Mouse (Mus musculus) forebrain, embryonic 13.5 days (tissue): Measurements from ENCODE around the gene Zmiz1. TPM values are rescaled to one million over a fixed set of nuclear protein-coding genes. Genes with fewer than 3 reads are reported as not detected.

Experiments
- ATAC-seq: fragments of 200-750 bp; cut with Nextera tagmentation; 2 replicates; pipeline ENCODE4 v1.8.0; 2017
- H3K27ac ChIP-seq: fragments of 300-500 bp; sonication (generic); 2 replicates; pipeline ENCODE4 v1.5.1; 2015; ENCODE audit warnings: inconsistent platforms, mild to moderate bottlenecking, moderate library complexity
- H3K27me3 ChIP-seq: fragments of 300-500 bp; sonication (generic); 2 replicates; pipeline ENCODE4 v1.6.1; 2015; ENCODE audit warnings: mild to moderate bottlenecking, inconsistent platforms
- H3K36me3 ChIP-seq: fragments of 300-500 bp; sonication (generic); 2 replicates; pipeline ENCODE4 v1.6.1; 2015; ENCODE audit warnings: mild to moderate bottlenecking, inconsistent platforms; ENCODE audit not compliant: poor library complexity, severe bottlenecking
- H3K4me1 ChIP-seq: fragments of 300-500 bp; sonication (generic); 2 replicates; pipeline ENCODE4 v1.6.1; 2015; ENCODE audit warnings: inconsistent platforms
- H3K4me2 ChIP-seq: fragments of 300-500 bp; sonication (generic); 2 replicates; pipeline ENCODE4 v1.6.1; 2015; ENCODE audit warnings: inconsistent platforms, mild to moderate bottlenecking, moderate library complexity
- H3K4me3 ChIP-seq: fragments of 300-500 bp; sonication (generic); 2 replicates; pipeline ENCODE4 v1.5.1; 2015; ENCODE audit warnings: mild to moderate bottlenecking, inconsistent platforms
- H3K9ac ChIP-seq: fragments of 300-500 bp; sonication (generic); 2 replicates; pipeline ENCODE4 v1.6.1; 2015; ENCODE audit warnings: mild to moderate bottlenecking, inconsistent platforms
- H3K9me3 ChIP-seq: fragments of 300-500 bp; sonication (generic); replicated peaks from 2 replicates; pipeline ENCODE4 v1.6.1; 2016; ENCODE audit warnings: inconsistent platforms
- WGBS: fragments of 180-500 bp; shearing (Covaris S2); methylation state at CpG from one replicate; pipeline ENCODE4 v1.1.7; 2015; 5-methylcytosine and 5-hydroxymethylcytosine counted together
- polyA plus RNA-seq: library from polyadenylated mRNA; unstranded; fragments of >200 nt; fragmentation: Nextera tagmentation; extraction: Ambion mirVana; gene quantifications from 2 replicates; pipeline ENCODE4 v1.2.1, GENCODE M21; 2015

Gene Zmiz1
- polyA plus RNA-seq, 1 experiment from 2014 or later = 57.2 TPM

DNA sequence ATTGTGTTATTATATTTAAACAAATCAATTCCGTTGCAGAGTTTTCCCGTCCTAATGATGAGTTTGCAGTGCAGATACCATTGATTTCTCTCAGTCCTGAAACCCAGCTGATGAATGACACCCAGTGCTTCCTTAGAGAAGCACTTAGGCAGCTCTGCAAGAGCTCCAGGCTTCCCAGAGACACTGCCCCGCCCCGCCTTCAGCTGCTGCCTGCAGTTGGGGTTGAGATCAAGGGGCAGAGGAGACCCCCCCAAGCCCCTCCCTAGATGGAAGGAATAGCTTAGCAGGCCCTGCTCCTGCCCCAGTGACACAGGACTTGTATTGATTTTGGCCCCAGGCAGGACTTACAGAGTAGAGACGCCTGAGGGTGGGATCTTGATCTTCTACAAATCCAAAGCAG, 53.0 kb downstream of the Zmiz1 start:
- Histone ChIP-seq H3K4me3 (no peak overlapping the region), H3K27ac (peak overlapping the region; percentile 75), H3K4me2 (no peak overlapping the region), H3K9me3 (no peaks in the 10 kb centered on the region), H3K9ac (no peak overlapping the region), H3K27me3 (no peaks in the 10 kb centered on the region), H3K36me3 (peaks cover 57% of the 10 kb centered on the region), H3K4me1 (peaks cover 77% of the 10 kb centered on the region)
- no peak for ATAC-seq
- whole genome bisulfite sequencing = 36% methylated on average over 5 of the region's 5 CpGs

DNA sequence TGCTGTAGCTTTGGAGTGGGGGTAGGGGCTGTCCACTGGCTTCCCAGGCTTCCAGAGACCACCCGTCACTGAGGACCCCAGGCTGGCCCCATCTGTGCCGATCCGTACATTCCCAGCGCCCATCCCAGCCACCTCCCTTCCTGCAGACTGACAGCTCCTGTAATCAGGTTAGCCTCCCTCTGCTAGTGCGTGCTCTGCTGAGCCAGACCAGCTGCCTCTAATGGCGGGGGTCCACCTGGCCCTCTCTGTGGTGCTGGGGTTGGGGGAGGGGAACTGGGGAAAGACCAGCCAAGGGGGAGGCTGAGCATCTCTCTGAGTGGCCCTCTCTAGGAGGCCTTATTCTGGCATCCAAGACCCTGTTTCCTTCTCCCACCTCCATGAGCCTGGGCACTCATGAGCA, 53.8 kb downstream of the Zmiz1 start:
- H3K4me1 ChIP-seq = peaks cover 81% of the 10 kb centered on the region
- no peaks in the 10 kb centered on the region for H3K9me3 ChIP-seq
- H3K27me3 ChIP-seq = no peaks in the 10 kb centered on the region
- 37% methylated on average over 6 of the region's 6 CpGs for WGBS
- ATAC-seq = peak; percentile 62
- H3K4me3 ChIP-seq = no peak overlapping the region
- no peak overlapping the region for H3K9ac ChIP-seq
- H3K27ac ChIP-seq = peak overlapping the region; percentile 75
- no peak overlapping the region for H3K4me2 ChIP-seq
- peaks cover 48% of the 10 kb centered on the region for H3K36me3 ChIP-seq

GRCm38 (mm10) chr14:25513496-25513895, 54.5 kb downstream of the Zmiz1 start:
- H3K4me2 ChIP-seq = no peak overlapping the region
- WGBS = 57% methylated on average over 8 of the region's 8 CpGs
- H3K9me3 ChIP-seq = no peaks in the 10 kb centered on the region
- ATAC-seq = no peak
- H3K9ac ChIP-seq = peak overlapping the region; percentile 16; the same call in 1 of the 2 replicates
- H3K36me3 ChIP-seq = peaks cover 47% of the 10 kb centered on the region
- H3K4me1 ChIP-seq = peaks cover 82% of the 10 kb centered on the region
- no peak overlapping the region for H3K4me3 ChIP-seq
- no peaks in the 10 kb centered on the region for H3K27me3 ChIP-seq
- peak overlapping the region; percentile 75 for H3K27ac ChIP-seq

- Histone ChIP-seq H3K9ac (no peak overlapping the region), H3K4me1 (peaks cover 86% of the 10 kb centered on the region), H3K27ac (peak overlapping the region; percentile 48), H3K4me2 (no peak overlapping the region), H3K4me3 (no peak overlapping the region), H3K27me3 (no peaks in the 10 kb centered on the region), H3K36me3 (peaks cover 37% of the 10 kb centered on the region), H3K9me3 (no peaks in the 10 kb centered on the region)
- WGBS = 81% methylated on average over 2 of the region's 2 CpGs
- no peak for ATAC-seq
Measured at GRCm38 (mm10) chr14:25514943-25515512, 56.0 kb downstream of the Zmiz1 start.

- peaks cover 86% of the 10 kb centered on the region for H3K4me1 ChIP-seq
- H3K36me3 ChIP-seq = peaks cover 28% of the 10 kb centered on the region
- H3K4me3 ChIP-seq = no peak overlapping the region
- ATAC-seq = no peak
- WGBS = 52% methylated on average over 9 of the region's 9 CpGs
- H3K9ac ChIP-seq = no peak overlapping the region
- H3K27me3 ChIP-seq = no peaks in the 10 kb centered on the region
- no peak overlapping the region for H3K4me2 ChIP-seq
- H3K9me3 ChIP-seq = no peaks in the 10 kb centered on the region
- H3K27ac ChIP-seq = peak overlapping the region; percentile 48
Measured at GRCm38 (mm10) chr14:25515924-25516323, 56.9 kb downstream of the Zmiz1 start.

GRCm38 (mm10) chr14:25516640-25517591, 57.9 kb downstream of the Zmiz1 start:
- no peak overlapping the region for H3K4me2 ChIP-seq
- peaks cover 86% of the 10 kb centered on the region for H3K4me1 ChIP-seq
- ATAC-seq = no peak
- 63% methylated on average over 13 of the region's 13 CpGs for WGBS
- no peak overlapping the region for H3K9ac ChIP-seq
- no peaks in the 10 kb centered on the region for H3K27me3 ChIP-seq
- no peak overlapping the region; the same call in 1 of the 2 replicates for H3K27ac ChIP-seq
- H3K9me3 ChIP-seq = no peaks in the 10 kb centered on the region
- H3K36me3 ChIP-seq = peaks cover 21% of the 10 kb centered on the region
- no peak overlapping the region for H3K4me3 ChIP-seq

DNA sequence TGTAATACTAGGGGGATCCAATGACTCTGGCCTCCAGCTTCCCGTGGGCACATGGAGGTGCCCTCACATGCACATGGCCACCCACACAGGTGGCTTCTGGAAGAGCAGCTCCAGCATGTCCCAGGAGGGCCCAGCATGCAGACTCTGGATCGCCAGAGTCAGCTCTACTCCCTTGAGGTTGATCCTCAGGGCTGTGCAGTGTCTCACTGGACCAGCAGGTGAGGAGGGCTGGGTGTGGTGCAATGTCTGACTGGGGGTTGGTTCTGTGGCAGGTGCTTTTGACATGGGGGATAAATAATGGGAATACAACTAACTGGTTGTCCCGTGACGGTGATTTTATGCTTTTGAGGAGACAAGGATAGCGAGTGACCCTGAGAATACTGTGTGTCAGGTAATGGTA, 59.7 kb downstream of the Zmiz1 start:
- Histone ChIP-seq H3K9me3 (no peaks in the 10 kb centered on the region), H3K4me1 (peaks cover 83% of the 10 kb centered on the region), H3K4me3 (no peak overlapping the region), H3K27me3 (no peaks in the 10 kb centered on the region), H3K4me2 (no peak overlapping the region), H3K27ac (no peak overlapping the region), H3K9ac (no peak overlapping the region), H3K36me3 (peaks cover 21% of the 10 kb centered on the region)
- no peak for ATAC-seq
- WGBS = 85% methylated on average over 5 of the region's 5 CpGs

DNA sequence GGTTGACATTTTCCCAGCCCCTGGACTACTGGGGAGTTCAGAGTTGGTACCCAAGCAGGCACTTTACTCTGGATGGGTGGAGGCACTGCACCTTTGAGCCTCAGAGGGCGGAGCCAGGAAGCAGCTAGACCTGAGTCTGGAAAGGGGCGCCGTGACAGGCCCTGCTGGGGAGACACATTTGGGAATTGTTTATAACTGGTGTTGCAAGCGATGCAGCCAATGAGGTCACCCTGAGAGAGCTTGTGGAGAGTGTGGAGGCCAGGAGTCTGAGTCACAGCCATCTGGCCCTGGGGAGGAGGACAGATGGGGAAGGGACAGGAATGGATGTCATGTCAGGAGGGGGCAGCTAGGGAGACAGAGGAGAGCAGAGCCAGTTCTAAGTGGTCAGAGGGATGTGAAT, 60.7 kb downstream of the Zmiz1 start:
- H3K27me3 ChIP-seq = no peaks in the 10 kb centered on the region
- no peak overlapping the region for H3K4me2 ChIP-seq
- ATAC-seq = 0 out of 2 replicates have a peak, but pooled peaks have one; percentile 11
- H3K4me3 ChIP-seq = no peak overlapping the region
- peaks cover 29% of the 10 kb centered on the region for H3K36me3 ChIP-seq
- no peaks in the 10 kb centered on the region for H3K9me3 ChIP-seq
- 66% methylated on average over 4 of the region's 4 CpGs for WGBS
- peak overlapping the region; percentile 27; the same call in 1 of the 2 replicates for H3K9ac ChIP-seq
- H3K4me1 ChIP-seq = peaks cover 79% of the 10 kb centered on the region
- peak overlapping the region; percentile 54 for H3K27ac ChIP-seq

- no peaks in the 10 kb centered on the region for H3K9me3 ChIP-seq
- peaks cover 70% of the 10 kb centered on the region for H3K4me1 ChIP-seq
- WGBS = 62% methylated on average over 4 of the region's 4 CpGs
Measured at GRCm38 (mm10) chr14:25520589-25520988, 61.6 kb downstream of the Zmiz1 start.

DNA sequence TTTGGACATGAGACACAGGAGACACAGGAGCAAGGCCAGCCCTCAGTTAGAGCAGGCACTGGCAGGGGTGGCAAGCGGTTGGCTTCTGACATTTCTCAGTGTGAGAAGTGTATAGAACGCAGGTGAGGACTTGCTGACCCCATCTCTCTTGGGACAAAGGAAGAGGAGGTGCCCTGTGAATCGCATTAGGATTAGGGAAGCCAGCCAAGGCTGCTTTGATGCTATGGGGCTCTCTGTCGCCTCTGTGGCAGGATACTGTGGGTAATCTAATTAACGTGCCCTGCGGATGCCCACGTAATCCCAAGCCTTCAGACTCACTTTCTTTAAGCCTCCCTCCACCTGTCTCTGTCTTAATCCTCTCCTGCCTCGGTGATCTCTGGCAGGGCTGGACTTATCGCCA, 62.0 kb downstream of the Zmiz1 start:
- WGBS = 15% methylated on average over 9 of the region's 9 CpGs
- no peaks in the 10 kb centered on the region for H3K9me3 ChIP-seq
- no peaks in the 10 kb centered on the region for H3K27me3 ChIP-seq
- H3K4me2 ChIP-seq = no peak overlapping the region
- H3K36me3 ChIP-seq = peaks cover 36% of the 10 kb centered on the region
- ATAC-seq = no peak
- peaks cover 66% of the 10 kb centered on the region for H3K4me1 ChIP-seq
- peak overlapping the region; percentile 54 for H3K27ac ChIP-seq
- H3K9ac ChIP-seq = no peak overlapping the region; the same call in 1 of the 2 replicates
- H3K4me3 ChIP-seq = no peak overlapping the region

More at GRCm38 (mm10) chr14:25520589-25520988, 61.6 kb downstream of the Zmiz1 start:
- peak overlapping the region; percentile 54 for H3K27ac ChIP-seq
- no peak for ATAC-seq
- H3K27me3 ChIP-seq = no peaks in the 10 kb centered on the region
- H3K4me3 ChIP-seq = no peak overlapping the region
- peaks cover 32% of the 10 kb centered on the region for H3K36me3 ChIP-seq
- H3K4me2 ChIP-seq = no peak overlapping the region
- H3K9ac ChIP-seq = no peak overlapping the region; the same call in 1 of the 2 replicates

GRCm38 (mm10) chr14:25521500-25521899, 62.5 kb downstream of the Zmiz1 start:
- Histone ChIP-seq H3K36me3 (peaks cover 41% of the 10 kb centered on the region), H3K9ac (no peak overlapping the region), H3K4me1 (peaks cover 61% of the 10 kb centered on the region), H3K4me3 (no peak overlapping the region), H3K4me2 (no peak overlapping the region), H3K27me3 (no peaks in the 10 kb centered on the region), H3K9me3 (no peaks in the 10 kb centered on the region), H3K27ac (peak overlapping the region; percentile 54; the same call in 1 of the 2 replicates)
- WGBS = 47% methylated on average over 4 of the region's 4 CpGs
- no peak for ATAC-seq

GRCm38 (mm10) chr14:25522415-25522814, 63.4 kb downstream of the Zmiz1 start:
- peaks cover 47% of the 10 kb centered on the region for H3K36me3 ChIP-seq
- ATAC-seq = no peak
- H3K27me3 ChIP-seq = no peaks in the 10 kb centered on the region
- 31% methylated on average over 4 of the region's 4 CpGs for WGBS
- no peak overlapping the region for H3K4me3 ChIP-seq
- no peaks in the 10 kb centered on the region for H3K9me3 ChIP-seq
- H3K9ac ChIP-seq = no peak overlapping the region
- H3K4me1 ChIP-seq = peaks cover 52% of the 10 kb centered on the region
- H3K4me2 ChIP-seq = no peak overlapping the region
- peak overlapping the region; percentile 35; the same call in 1 of the 2 replicates for H3K27ac ChIP-seq
